Mouse (Mus musculus): ENCODE measurements around the gene 2310057M21Rik. TPM values are rescaled to one million over a fixed set of nuclear protein-coding genes. Genes with fewer than 3 reads are reported as not detected.

Gene 2310057M21Rik
- polyA plus RNA-seq, 1 experiment from 2014 or later, result 22.2 TPM

GRCm38 (mm10) chr7:131314493-131314892, 48.1 kb downstream of the 2310057M21Rik start:
- Histone ChIP-seq H3K36me3 (no peaks in the 10 kb centered on the region), H3K27ac (no peak overlapping the region), H3K4me1 (no peaks in the 10 kb centered on the region), H3K27me3 (no peaks in the 10 kb centered on the region), H3K4me3 (no peak overlapping the region), H3K9ac (no peak overlapping the region), H3K9me3 (no peaks in the 10 kb centered on the region), H3K4me2 (no peak overlapping the region)
- 76% methylated on average over 7 of the region's 7 CpGs for WGBS
- no peak for ATAC-seq (ENCODE audit: borderline replicate concordance, extremely low read depth, low FRiP score, low TSS enrichment)

GRCm38 (mm10) chr7:131306733-131307132, 55.8 kb downstream of the 2310057M21Rik start:
- 64% methylated on average over 5 of the region's 5 CpGs for WGBS
- Histone ChIP-seq H3K4me3 (no peak overlapping the region), H3K9ac (no peak overlapping the region), H3K27ac (no peak overlapping the region), H3K27me3 (no peaks in the 10 kb centered on the region), H3K9me3 (no peaks in the 10 kb centered on the region), H3K4me1 (no peaks in the 10 kb centered on the region), H3K4me2 (no peak overlapping the region), H3K36me3 (no peaks in the 10 kb centered on the region)
- ATAC-seq (ENCODE audit: borderline replicate concordance, extremely low read depth, low FRiP score, low TSS enrichment), result no peak

DNA sequence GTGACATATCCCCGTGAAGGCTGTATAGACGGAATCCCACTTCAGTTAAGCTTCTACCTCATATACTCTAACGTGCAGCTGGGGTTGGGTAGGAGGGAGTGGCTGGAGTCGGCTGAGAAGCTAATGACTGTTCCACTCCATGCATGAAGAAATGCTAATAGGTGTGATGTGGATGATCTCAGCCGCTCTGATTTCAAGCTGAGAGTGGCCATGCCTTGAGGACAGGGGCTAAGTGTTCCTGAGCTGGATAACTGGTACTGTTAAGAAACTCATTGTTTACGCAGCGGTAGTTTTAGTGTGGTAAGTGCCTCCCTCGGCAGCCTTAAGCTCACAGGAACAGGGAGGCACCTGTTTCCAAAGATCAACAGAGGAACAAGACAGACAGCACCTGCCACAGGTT, 59.2 kb downstream of the 2310057M21Rik start:
- Histone ChIP-seq H3K36me3 (no peaks in the 10 kb centered on the region), H3K4me1 (no peaks in the 10 kb centered on the region), H3K27me3 (no peaks in the 10 kb centered on the region), H3K27ac (no peak overlapping the region), H3K9ac (no peak overlapping the region), H3K4me3 (no peak overlapping the region), H3K9me3 (no peaks in the 10 kb centered on the region), H3K4me2 (no peak overlapping the region)
- no peak for ATAC-seq (ENCODE audit: borderline replicate concordance, extremely low read depth, low FRiP score, low TSS enrichment)
- WGBS, result 54% methylated on average over 8 of the region's 8 CpGs

GRCm38 (mm10) chr7:131297151-131297550, 65.4 kb downstream of the 2310057M21Rik start:
- H3K9me3 ChIP-seq, result no peaks in the 10 kb centered on the region
- H3K4me2 ChIP-seq, result no peak overlapping the region
- H3K4me3 ChIP-seq, result no peak overlapping the region
- 68% methylated on average over 8 of the region's 8 CpGs for WGBS
- H3K9ac ChIP-seq, result no peak overlapping the region
- ATAC-seq (ENCODE audit: borderline replicate concordance, extremely low read depth, low FRiP score, low TSS enrichment), result no peak
- H3K4me1 ChIP-seq, result no peaks in the 10 kb centered on the region
- H3K36me3 ChIP-seq, result no peaks in the 10 kb centered on the region
- no peak overlapping the region for H3K27ac ChIP-seq
- no peaks in the 10 kb centered on the region for H3K27me3 ChIP-seq

Other genes with a start within 250 kb of the 2310057M21Rik start
- not detected in 2 replicates for gene 4933402N03Rik, start 216.4 kb downstream of the 2310057M21Rik start, polyA plus RNA-seq (2015; fragmentation: Nextera tagmentation; extraction: Ambion mirVana)
- not detected in 2 replicates for gene 5430419D17Rik, start 188.4 kb downstream of the 2310057M21Rik start, polyA plus RNA-seq (2015; fragmentation: Nextera tagmentation; extraction: Ambion mirVana)
- 0.06 and 0.11 TPM in 2 replicates for gene Cuzd1, start 40.5 kb downstream of the 2310057M21Rik start, polyA plus RNA-seq (2015; fragmentation: Nextera tagmentation; extraction: Ambion mirVana)
- gene Fam24b, start 33.2 kb downstream of the 2310057M21Rik start, polyA plus RNA-seq (2015; fragmentation: Nextera tagmentation; extraction: Ambion mirVana), result not detected in 2 replicates
- not detected in 2 replicates for gene Fam24a, start 28.9 kb downstream of the 2310057M21Rik start, polyA plus RNA-seq (2015; fragmentation: Nextera tagmentation; extraction: Ambion mirVana)
- gene Pstk, start 8.4 kb upstream of the 2310057M21Rik start, polyA plus RNA-seq (2015; fragmentation: Nextera tagmentation; extraction: Ambion mirVana), result 64.3 and 64.8 TPM in 2 replicates
- gene Ikzf5, start 47.8 kb upstream of the 2310057M21Rik start, polyA plus RNA-seq (2015; fragmentation: Nextera tagmentation; extraction: Ambion mirVana), result 13.1 and 13.2 TPM in 2 replicates
- 183 and 192 TPM in 2 replicates for gene Acadsb, start 47.8 kb upstream of the 2310057M21Rik start, polyA plus RNA-seq (2015; fragmentation: Nextera tagmentation; extraction: Ambion mirVana)
- gene Hmx3, start 180.1 kb upstream of the 2310057M21Rik start, polyA plus RNA-seq (2015; fragmentation: Nextera tagmentation; extraction: Ambion mirVana), result not detected in 2 replicates
- not detected in 2 replicates for gene Hmx2, start 186.0 kb upstream of the 2310057M21Rik start, polyA plus RNA-seq (2015; fragmentation: Nextera tagmentation; extraction: Ambion mirVana)
- 263 and 268 TPM in 2 replicates for gene Bub3, start 197.5 kb upstream of the 2310057M21Rik start, polyA plus RNA-seq (2015; fragmentation: Nextera tagmentation; extraction: Ambion mirVana)